21 mouse cellular contexts compared by ENCODE assay signal in genomic region chr4:108990032-108990431, GRCm38 (mm10). TPM values are rescaled to one million over a fixed set of nuclear protein-coding genes. Genes with fewer than 3 reads are reported as not detected.
A peak's percentile ranks its signal among the peaks of the same experiment; 100 is the strongest.
DNase-seq lines count a peak whose midpoint lies in the region; ATAC-seq lines count a peak whose summit lies in the region.
"Had no signal": no experiment of that assay in that cellular context is flagged by ENCODE, and none has a peak within 500 bp of the region (broad histone marks: within the 10 kb centered on the region; RNA-seq: fewer than 3 reads in every experiment).

No protein-coding gene starts in this region.

- DNase-seq in heart, postnatal 25 days (ENCODE audit: low spot score): no peak
- peak; percentile 46 for DNase-seq in ZHBTc4 (ENCODE audit: low read depth, low spot score)
- no peak for DNase-seq in liver, embryonic 11.5 days (ENCODE audit: low spot score)
- DNase-seq in urinary bladder, postnatal 4 days (ENCODE audit: low spot score in 2 of 2): no peak
- DNase-seq in adipocyte (ENCODE audit: low spot score): no peak
- DNase-seq in hindbrain, embryonic 10.5 days (ENCODE audit: low spot score): no peak
- DNase-seq in embryo, embryonic 10.5 days (ENCODE audit: low spot score): no peak
- DNase-seq: B cell, adult 2 months; cerebellum, adult 11-12 months; heart, adult 11 months; kidney, adult 11 months; kidney, postnatal 14 days; right cerebral cortex, postnatal 25 days; thymus, adult 2 months had no signal

- H3K4me3 ChIP-seq in heart, embryonic 12.5 days: no peak overlapping the region
- no peak overlapping the region for H3K4me3 ChIP-seq in liver, embryonic 11.5 days (ENCODE audit: low read depth, low read length)
- no peak overlapping the region for H3K4me3 ChIP-seq in hindbrain, embryonic 10.5 days
- H3K4me3 ChIP-seq: embryonic facial prominence, embryonic 13.5 days; forebrain, embryonic 12.5 days; limb, embryonic 10.5 days; lung, embryonic 15.5 days had no signal

- intact Hi-C loops in heart, postnatal 25 days (cut with DNase I): no loop called here

- H3K4me2 ChIP-seq in heart, embryonic 12.5 days: no peak overlapping the region
- H3K4me2 ChIP-seq in liver, embryonic 11.5 days: no peak overlapping the region
- H3K4me2 ChIP-seq: embryonic facial prominence, embryonic 13.5 days; forebrain, embryonic 12.5 days; hindbrain, embryonic 14.5 days; lung, embryonic 15.5 days had no signal

- no peaks in the 10 kb centered on the region for H3K36me3 ChIP-seq in heart, embryonic 12.5 days
- H3K36me3 ChIP-seq in liver, embryonic 11.5 days (ENCODE audit: control insufficient read depth, insufficient read depth, low read length): no peaks in the 10 kb centered on the region
- no peaks in the 10 kb centered on the region for H3K36me3 ChIP-seq in hindbrain, embryonic 10.5 days
- H3K36me3 ChIP-seq: embryonic facial prominence, embryonic 13.5 days; forebrain, embryonic 12.5 days; limb, embryonic 10.5 days; lung, embryonic 15.5 days had no signal

- H3K4me1 ChIP-seq in heart, embryonic 12.5 days (replicated peaks): no peaks in the 10 kb centered on the region
- no peaks in the 10 kb centered on the region for H3K4me1 ChIP-seq in liver, embryonic 11.5 days (replicated peaks; ENCODE audit: control insufficient read depth, insufficient read depth, low read length)
- no peaks in the 10 kb centered on the region for H3K4me1 ChIP-seq in hindbrain, embryonic 10.5 days (replicated peaks)
- H3K4me1 ChIP-seq: embryonic facial prominence, embryonic 13.5 days; forebrain, embryonic 12.5 days; limb, embryonic 10.5 days; lung, embryonic 15.5 days had no signal

- no peak overlapping the region for H3K9ac ChIP-seq in heart, embryonic 12.5 days
- no peak overlapping the region for H3K9ac ChIP-seq in liver, embryonic 11.5 days (ENCODE audit: low read depth, low read length)
- H3K9ac ChIP-seq: embryonic facial prominence, embryonic 13.5 days; forebrain, embryonic 12.5 days; hindbrain, embryonic 14.5 days; lung, embryonic 15.5 days had no signal

- no peak overlapping the region for H3K27ac ChIP-seq in heart, embryonic 12.5 days (ENCODE audit: poor library complexity, severe bottlenecking)
- H3K27ac ChIP-seq in liver, embryonic 11.5 days (ENCODE audit: low read depth, low read length): no peak overlapping the region
- no peak overlapping the region for H3K27ac ChIP-seq in hindbrain, embryonic 10.5 days
- H3K27ac ChIP-seq: embryonic facial prominence, embryonic 13.5 days; forebrain, embryonic 12.5 days; hindbrain, embryonic 14.5 days; limb, embryonic 10.5 days; lung, embryonic 15.5 days had no signal

- H3K9me3 ChIP-seq in heart, embryonic 12.5 days (replicated peaks): no peaks in the 10 kb centered on the region
- no peaks in the 10 kb centered on the region for H3K9me3 ChIP-seq in liver, embryonic 11.5 days (ENCODE audit: control insufficient read depth, low read length)
- H3K9me3 ChIP-seq in hindbrain, embryonic 10.5 days: no peaks in the 10 kb centered on the region
- H3K9me3 ChIP-seq: embryonic facial prominence, embryonic 13.5 days; forebrain, embryonic 12.5 days; limb, embryonic 10.5 days; lung, embryonic 15.5 days had no signal

- ATAC-seq in heart, embryonic 12.5 days (ENCODE audit: insufficient number of reproducible peaks, low FRiP score): peak; percentile 91
- peak; percentile 88 for ATAC-seq in liver, embryonic 11.5 days (replicated peaks; ENCODE audit: low FRiP score)
- ATAC-seq: midbrain, embryonic 16.5 days had no signal

- no peaks in the 10 kb centered on the region for H3K27me3 ChIP-seq in heart, embryonic 12.5 days (replicated peaks)
- H3K27me3 ChIP-seq in liver, embryonic 11.5 days (replicated peaks; ENCODE audit: control insufficient read depth, insufficient read depth, low read length): no peaks in the 10 kb centered on the region
- no peaks in the 10 kb centered on the region for H3K27me3 ChIP-seq in hindbrain, embryonic 10.5 days (ENCODE audit: insufficient read depth, poor library complexity, severe bottlenecking)
- H3K27me3 ChIP-seq: embryonic facial prominence, embryonic 13.5 days; forebrain, embryonic 12.5 days; lung, embryonic 15.5 days had no signal

RNA-seq across cellular contexts. Expression of gene Nrd1, which starts 10.4 kb away (rescaled TPM):
- polyA plus RNA-seq in heart, embryonic 12.5 days (2016; fragmentation: Nextera tagmentation; extraction: Ambion mirVana): 67.1 and 70.0 TPM in 2 replicates
- total RNA-seq in heart, postnatal 25 days (2021): 100 to 1,000 TPM; 108 to 115 TPM
- 41.3 and 45.0 TPM in 2 replicates for polyA plus RNA-seq in liver, embryonic 11.5 days (2014; fragmentation: Nextera tagmentation; extraction: Ambion mirVana)
- polyA plus RNA-seq in hindbrain, embryonic 10.5 days (2016; fragmentation: Nextera tagmentation; extraction: Ambion mirVana): 67.0 and 69.2 TPM in 2 replicates
